12 mouse cellular contexts compared by ENCODE assay signal in genomic region chr19:4135963-4136345, GRCm38 (mm10). TPM values are rescaled to one million over a fixed set of nuclear protein-coding genes. Genes with fewer than 3 reads are reported as not detected.
DNase-seq lines count a peak whose midpoint lies in the region; ATAC-seq and TF ChIP-seq lines count a peak whose summit lies in the region.
"Not testable (repeated sequence)": the region's sequence is repeated elsewhere in the genome, so short reads cannot be mapped to it uniquely, and the experiment has no call there.
"Had no signal": no experiment of that assay in that cellular context is flagged by ENCODE, and none has a peak within 500 bp of the region (broad histone marks: within the 10 kb centered on the region; RNA-seq: fewer than 3 reads in every experiment).

No protein-coding gene starts in this region.

- H3K9me3 ChIP-seq in intestine, embryonic 14.5 days (ENCODE audit: control insufficient read depth, low read length); liver, embryonic 12.5 days (replicated peaks); stomach, postnatal 0 days (ENCODE audit: control insufficient read depth, low read length): not testable (repeated sequence)

- TF ChIP-seq EP300 in stomach, postnatal 0 days (optimal IDR thresholded peaks at IDR 0.05) = not testable (repeated sequence)

- H3K27me3 ChIP-seq in intestine, embryonic 14.5 days (replicated peaks; ENCODE audit: control insufficient read depth, insufficient read depth, low read length); stomach, postnatal 0 days (ENCODE audit: control insufficient read depth, insufficient read depth, low read length): not testable (repeated sequence)
- H3K27me3 ChIP-seq in liver, embryonic 12.5 days (replicated peaks) = peaks cover 28% of the 10 kb centered on the region

- H3K27ac ChIP-seq in intestine, embryonic 14.5 days (ENCODE audit: low read depth); liver, embryonic 12.5 days; stomach, postnatal 0 days (replicated peaks): not testable (repeated sequence)

- H3K9ac ChIP-seq in intestine, embryonic 14.5 days (ENCODE audit: low read length); liver, embryonic 12.5 days; stomach, postnatal 0 days (ENCODE audit: low read length): not testable (repeated sequence)

- not testable (repeated sequence) for H3K4me3 ChIP-seq in intestine, embryonic 14.5 days (ENCODE audit: low read depth, low read length); stomach, postnatal 0 days (ENCODE audit: low read depth, low read length)
- peak overlapping the region; percentile 26; the same call in 1 of the 2 replicates for H3K4me3 ChIP-seq in liver, embryonic 12.5 days

- H3K4me1 ChIP-seq in intestine, embryonic 14.5 days (replicated peaks; ENCODE audit: control insufficient read depth, insufficient read depth, low read length); stomach, postnatal 0 days (replicated peaks; ENCODE audit: control insufficient read depth, insufficient read depth): not testable (repeated sequence)
- H3K4me1 ChIP-seq in liver, embryonic 12.5 days = peaks cover 29% of the 10 kb centered on the region

- TF ChIP-seq POLR2A in brain, embryonic 14.5 days (IDR thresholded peaks at IDR 0.05; ENCODE audit: borderline replicate concordance, extremely low read depth, insufficient read depth, insufficient read length, poor library complexity, severe bottlenecking) = not testable (repeated sequence)

- DNase-seq in B cell, adult 2 months = peak; percentile 56 to 58
- peak; percentile 59 for DNase-seq in NIH3T3 (ENCODE audit: low read depth)
- not testable (repeated sequence) for DNase-seq in brain, embryonic 14.5 days (ENCODE audit: low read depth); intestine, embryonic 14.5 days (ENCODE audit: low spot score); stomach, postnatal 0 days (ENCODE audit: low spot score)

- ATAC-seq in frontal cortex, adult (ENCODE audit: low TSS enrichment) = peak; percentile 27; the same call in 1 of the 2 replicates
- peak; percentile 43; the same call in 1 of the 2 replicates for ATAC-seq in intestine, embryonic 14.5 days (replicated peaks; ENCODE audit: low FRiP score, low TSS enrichment, low read depth)
- ATAC-seq in liver, embryonic 12.5 days = peak; percentile 50
- peak; percentile 83 for ATAC-seq in megakaryocyte progenitor cell, adult 5-6 weeks (replicated peaks; ENCODE audit: poor library complexity)
- ATAC-seq in stomach, postnatal 0 days (ENCODE audit: low FRiP score, low TSS enrichment) = peak; percentile 53

- 27% methylated on average over 8 of the region's 8 CpGs for WGBS in intestine, embryonic 14.5 days
- WGBS in liver, embryonic 12.5 days (ENCODE audit: insufficient replicate concordance) = 18% methylated on average over 8 of the region's 8 CpGs
- WGBS in stomach, postnatal 0 days = 10% methylated on average over 7 of the region's 8 CpGs

- H3K4me2 ChIP-seq in intestine, embryonic 14.5 days (ENCODE audit: low read length); stomach, postnatal 0 days (replicated peaks; ENCODE audit: low read depth): not testable (repeated sequence)
- peak overlapping the region; percentile 47 for H3K4me2 ChIP-seq in liver, embryonic 12.5 days

- peak; percentile 16; the same call in 1 of the 2 replicates for TF ChIP-seq CTCF in brain, embryonic 14.5 days (IDR thresholded peaks at IDR 0.05; ENCODE audit: borderline replicate concordance, extremely low read depth, insufficient read depth, insufficient read length)
- TF ChIP-seq CTCF in stomach, postnatal 0 days (IDR thresholded peaks at IDR 0.05; ENCODE audit: low read depth) = peak; percentile 61

- H3K36me3 ChIP-seq in intestine, embryonic 14.5 days (ENCODE audit: control insufficient read depth, insufficient read depth, low read length) = peaks cover 25% of the 10 kb centered on the region
- peaks cover 26% of the 10 kb centered on the region for H3K36me3 ChIP-seq in liver, embryonic 12.5 days
- not testable (repeated sequence) for H3K36me3 ChIP-seq in stomach, postnatal 0 days (ENCODE audit: control insufficient read depth, insufficient read depth, low read length)

RNA-seq across cellular contexts. Expression of gene Gpr152, which starts 3.6 kb away (rescaled TPM):
- 0.08 TPM in 2 replicates for polyA plus RNA-seq in brain, embryonic 14.5 days (2012; rRNA removed)
- polyA plus RNA-seq in intestine, embryonic 14.5 days (2014; fragmentation: Nextera tagmentation; extraction: Ambion mirVana) = not detected in 2 replicates
- polyA plus RNA-seq in liver, embryonic 12.5 days (2016; fragmentation: Nextera tagmentation; extraction: Ambion mirVana) = not detected in 2 replicates
- not detected in 2 replicates for total RNA-seq in megakaryocyte progenitor cell, adult 5-6 weeks (2015)
- total RNA-seq in megakaryocyte progenitor cell, adult 5-6 weeks (2017) = 0.10 TPM in 1 of 2 replicates, not detected in the other
- 0.02 TPM in 1 of 2 replicates, not detected in the other for polyA plus RNA-seq in stomach, postnatal 0 days (2015; fragmentation: Nextera tagmentation; extraction: Ambion mirVana)
- total RNA-seq: adrenal gland, postnatal 14 days; heart, postnatal 25 days had no signal
- polyA plus RNA-seq: large intestine, adult 2 months; limb, embryonic 13.5 days had no signal

RNA-seq across cellular contexts. Expression of gene Cabp4, which starts 7.9 kb away (rescaled TPM):
- 0.05 and 0.19 TPM in 2 replicates for polyA plus RNA-seq in brain, embryonic 14.5 days (2012; rRNA removed)
- 0.08 TPM in 1 of 2 replicates, not detected in the other for polyA plus RNA-seq in intestine, embryonic 14.5 days (2014; fragmentation: Nextera tagmentation; extraction: Ambion mirVana)
- 0.06 and 0.07 TPM in 2 replicates for polyA plus RNA-seq in liver, embryonic 12.5 days (2016; fragmentation: Nextera tagmentation; extraction: Ambion mirVana)
- total RNA-seq in megakaryocyte progenitor cell, adult 5-6 weeks (2015) = not detected in 2 replicates
- not detected in 2 replicates for total RNA-seq in megakaryocyte progenitor cell, adult 5-6 weeks (2017)
- 0.05 TPM in 1 of 2 replicates, not detected in the other for polyA plus RNA-seq in stomach, postnatal 0 days (2015; fragmentation: Nextera tagmentation; extraction: Ambion mirVana)

RNA-seq across cellular contexts. Expression of gene Aip, which starts 10.3 kb away (rescaled TPM):
- polyA plus RNA-seq in brain, embryonic 14.5 days (2012; rRNA removed) = 80.0 and 88.6 TPM in 2 replicates
- 89.7 and 96.0 TPM in 2 replicates for polyA plus RNA-seq in intestine, embryonic 14.5 days (2014; fragmentation: Nextera tagmentation; extraction: Ambion mirVana)
- polyA plus RNA-seq in liver, embryonic 12.5 days (2016; fragmentation: Nextera tagmentation; extraction: Ambion mirVana) = 42.0 and 43.6 TPM in 2 replicates
- 61.9 and 66.4 TPM in 2 replicates for total RNA-seq in megakaryocyte progenitor cell, adult 5-6 weeks (2015)
- 24.4 and 31.1 TPM in 2 replicates for total RNA-seq in megakaryocyte progenitor cell, adult 5-6 weeks (2017)
- 47.0 and 48.0 TPM in 2 replicates for polyA plus RNA-seq in stomach, postnatal 0 days (2015; fragmentation: Nextera tagmentation; extraction: Ambion mirVana)

RNA-seq across cellular contexts. Expression of gene Coro1b, which starts 12.5 kb away (rescaled TPM):
- polyA plus RNA-seq in brain, embryonic 14.5 days (2012; rRNA removed) = 210 and 237 TPM in 2 replicates
- polyA plus RNA-seq in intestine, embryonic 14.5 days (2014; fragmentation: Nextera tagmentation; extraction: Ambion mirVana) = 174 and 189 TPM in 2 replicates
- polyA plus RNA-seq in liver, embryonic 12.5 days (2016; fragmentation: Nextera tagmentation; extraction: Ambion mirVana) = 86.5 and 86.9 TPM in 2 replicates
- total RNA-seq in megakaryocyte progenitor cell, adult 5-6 weeks (2015) = 138 and 142 TPM in 2 replicates
- 66.4 and 83.5 TPM in 2 replicates for total RNA-seq in megakaryocyte progenitor cell, adult 5-6 weeks (2017)
- polyA plus RNA-seq in stomach, postnatal 0 days (2015; fragmentation: Nextera tagmentation; extraction: Ambion mirVana) = 127 and 133 TPM in 2 replicates

RNA-seq across cellular contexts. Expression of gene Ptprcap, which starts 17.4 kb away (rescaled TPM):
- 1.5 and 2.0 TPM in 2 replicates for polyA plus RNA-seq in brain, embryonic 14.5 days (2012; rRNA removed)
- 3.1 and 3.3 TPM in 2 replicates for polyA plus RNA-seq in intestine, embryonic 14.5 days (2014; fragmentation: Nextera tagmentation; extraction: Ambion mirVana)
- polyA plus RNA-seq in liver, embryonic 12.5 days (2016; fragmentation: Nextera tagmentation; extraction: Ambion mirVana) = 24.3 and 26.2 TPM in 2 replicates
- total RNA-seq in megakaryocyte progenitor cell, adult 5-6 weeks (2015) = 96.4 and 114 TPM in 2 replicates
- 79.5 and 83.5 TPM in 2 replicates for total RNA-seq in megakaryocyte progenitor cell, adult 5-6 weeks (2017)
- polyA plus RNA-seq in stomach, postnatal 0 days (2015; fragmentation: Nextera tagmentation; extraction: Ambion mirVana) = 1.1 and 1.3 TPM in 2 replicates

Comparison
In these comparisons a context has a peak if more than half of its experiments do, and no peak if none do; other contexts are left out.
1. ATAC-seq: peak in every context shown above with its lines; median percentile 83 in megakaryocyte progenitor cell, adult 5-6 weeks; 53 in stomach, postnatal 0 days; 50 in liver, embryonic 12.5 days; 43 in intestine, embryonic 14.5 days; 27 in frontal cortex, adult.